Mouse (Mus musculus) G1E-ER4 (cell line): Measurements from ENCODE around the gene Rab11a. TPM values are rescaled to one million over a fixed set of nuclear protein-coding genes. Genes with fewer than 3 reads are reported as not detected.
A peak's percentile ranks its signal among the peaks of the same experiment; 100 is the strongest.

ENCODE experiments used
- GATA1 ChIP-seq: IDR thresholded peaks from one replicate; pipeline ENCODE4 v1.8.0; 2012; ENCODE audit warnings: low read length, inconsistent platforms
- polyA plus RNA-seq: library from polyadenylated mRNA; stranded (reverse); fragments of >175 nt; gene quantifications from 2 replicates; pipeline ENCODE4 v1.2.3, GENCODE M21; 2012

Rab11a gene
- polyA plus RNA-seq, 1 experiment: 151 TPM

DNA sequence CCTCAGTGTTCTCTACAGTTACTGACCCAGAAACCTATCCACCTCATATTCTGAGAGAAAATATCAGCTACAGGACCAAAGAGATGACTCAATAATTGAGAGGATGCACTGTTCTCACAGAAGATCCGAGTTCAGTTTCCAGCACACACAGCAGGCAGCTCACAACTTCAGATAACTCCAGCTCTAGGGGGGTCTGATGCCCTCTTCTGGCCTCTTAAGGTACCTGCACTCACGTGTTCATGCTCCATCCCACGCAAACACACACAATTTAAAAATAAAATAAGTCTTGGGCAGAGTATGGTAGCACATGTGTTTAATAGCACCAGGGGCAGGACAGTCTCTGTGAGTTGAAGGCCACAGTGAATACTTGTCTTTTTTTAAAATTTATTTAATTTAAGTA lies 28.6 kb upstream of the Rab11a start:
- no peak for TF ChIP-seq GATA1

DNA sequence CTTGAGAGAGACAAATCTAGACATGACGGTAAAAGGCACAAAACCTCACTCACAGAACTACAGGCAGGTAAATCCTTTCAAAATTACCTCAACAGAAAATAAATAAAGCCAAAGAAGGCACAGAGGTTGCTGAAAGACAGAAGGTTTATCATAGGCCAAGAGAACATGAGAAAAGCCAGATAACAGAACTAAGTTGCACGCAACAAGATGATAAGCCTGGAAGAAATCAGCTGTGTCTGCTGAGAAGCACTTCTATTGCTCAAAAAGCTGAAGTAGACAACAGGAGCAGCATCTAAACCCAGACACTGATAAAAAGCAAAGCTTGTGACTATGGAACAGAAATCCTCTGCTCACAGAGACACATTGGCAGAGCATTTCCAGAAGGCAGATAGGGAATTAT lies 27.3 kb upstream of the Rab11a start:
- TF ChIP-seq GATA1: peak; percentile 39

DNA sequence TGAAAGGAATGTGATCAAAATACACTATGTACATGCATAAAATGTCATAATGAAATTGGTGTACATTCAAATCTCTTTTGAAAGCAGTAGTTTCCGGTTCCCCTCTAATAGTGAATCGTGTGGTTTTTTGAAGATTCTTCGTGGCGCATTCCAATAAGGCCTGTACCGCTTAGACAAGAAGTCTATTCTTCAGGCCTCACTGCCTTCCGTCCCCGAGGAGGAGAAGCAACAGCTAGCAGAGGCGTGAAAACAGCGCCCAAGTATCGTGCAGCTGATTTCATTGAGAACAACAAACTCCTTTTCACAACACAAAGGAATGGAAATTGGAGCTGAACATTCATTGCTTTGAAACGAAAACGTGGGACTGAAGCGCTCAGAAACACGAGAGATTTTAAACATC lies 20.5 kb upstream of the Rab11a start:
- no peak for TF ChIP-seq GATA1

DNA sequence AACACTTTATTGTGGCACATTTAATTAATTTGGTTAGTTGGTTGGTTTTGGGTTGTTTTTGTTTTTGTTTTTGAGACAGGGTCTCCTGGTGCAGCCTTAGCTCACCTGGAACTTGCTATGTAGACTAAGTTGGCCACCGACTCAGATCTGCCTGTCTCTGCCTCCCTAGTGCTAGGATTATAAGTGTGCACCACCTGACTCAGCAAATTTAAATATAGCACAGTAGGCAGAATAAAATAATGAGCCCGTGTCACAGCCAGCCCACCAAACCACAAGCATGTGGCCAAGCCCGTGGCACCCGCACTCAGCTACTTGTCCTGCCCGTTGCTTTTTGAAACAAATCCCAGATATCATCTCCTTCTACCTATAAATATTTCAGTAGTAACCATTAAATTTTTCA lies 15.0 kb upstream of the Rab11a start:
- TF ChIP-seq GATA1: no peak

DNA sequence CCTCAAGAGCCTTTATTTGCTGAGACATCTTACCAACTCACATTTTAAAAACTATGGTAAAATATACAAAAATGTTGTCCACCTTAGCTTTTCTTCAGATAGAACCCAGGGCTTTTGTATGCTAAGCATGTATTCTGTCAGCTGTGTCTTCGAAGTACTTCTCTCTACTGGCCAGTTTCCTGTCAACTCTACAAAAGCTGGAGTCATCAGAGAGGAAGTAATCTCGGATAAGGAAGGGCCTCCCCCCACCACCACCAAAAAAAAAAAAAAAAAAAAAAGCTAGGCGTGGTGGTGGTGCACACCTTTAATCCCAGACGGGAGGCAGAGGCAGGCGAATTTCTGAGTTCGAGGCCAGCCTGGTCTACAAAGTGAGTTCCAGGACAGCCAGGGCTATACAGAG lies 11.8 kb upstream of the Rab11a start:
- TF ChIP-seq GATA1: no peak

DNA sequence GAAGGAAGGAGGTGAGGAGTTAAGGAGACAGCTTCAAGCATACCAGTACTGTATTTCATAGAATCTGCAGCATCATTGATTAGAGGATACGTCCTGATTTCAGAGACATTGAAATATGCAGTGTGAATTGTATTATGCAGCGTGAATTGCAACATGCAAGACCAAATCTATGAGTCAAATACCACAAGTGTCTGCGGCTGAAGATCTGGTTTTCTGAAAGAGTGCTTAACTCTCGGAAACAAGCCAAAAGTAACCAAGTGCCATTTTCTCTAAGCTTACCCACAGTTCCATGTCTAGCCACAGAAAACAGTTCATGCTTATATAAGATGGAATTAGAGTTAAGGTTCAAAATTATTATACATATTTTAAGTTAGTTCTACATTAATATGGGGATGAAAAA lies 10.2 kb upstream of the Rab11a start:
- TF ChIP-seq GATA1: no peak

DNA sequence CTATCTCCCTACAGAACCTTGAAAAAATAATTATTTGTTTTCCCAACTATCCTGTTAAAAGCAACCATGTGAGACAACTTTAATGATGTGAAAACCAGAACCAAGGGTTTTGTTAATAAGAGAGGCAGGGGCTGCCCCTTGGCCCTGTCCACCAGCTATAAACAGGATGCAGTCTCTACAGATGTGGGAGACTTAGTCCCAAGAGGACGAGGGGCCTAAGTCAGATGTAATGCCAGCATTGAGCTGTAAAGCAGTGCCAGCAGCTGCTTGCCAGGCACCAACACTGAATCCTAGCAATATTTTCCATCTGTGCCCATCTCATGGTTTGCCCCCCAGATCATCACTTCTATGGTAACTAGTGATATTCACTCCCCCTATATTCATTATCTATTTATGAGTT lies 4.9 kb upstream of the Rab11a start:
- TF ChIP-seq GATA1: no peak

DNA sequence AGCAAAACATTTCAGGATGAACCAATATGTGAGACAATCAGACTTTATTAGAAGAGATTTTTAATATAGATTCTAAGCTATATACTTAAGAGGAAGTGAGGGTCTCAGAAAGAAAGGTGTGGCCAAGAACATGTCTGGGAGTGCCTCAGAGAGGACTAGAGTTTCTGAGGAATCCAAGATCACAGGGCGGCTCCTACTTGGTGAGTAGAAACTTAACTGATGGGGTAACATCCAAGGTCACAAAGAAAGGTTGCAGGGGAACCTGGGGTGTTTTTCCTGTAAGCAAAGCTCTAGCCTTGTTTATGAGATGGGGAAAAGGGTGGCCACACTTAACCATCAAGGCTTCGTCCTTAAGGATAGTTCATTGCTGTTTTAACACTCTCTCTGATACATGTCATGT lies 1.4 kb upstream of the Rab11a start:
- no peak for TF ChIP-seq GATA1

DNA sequence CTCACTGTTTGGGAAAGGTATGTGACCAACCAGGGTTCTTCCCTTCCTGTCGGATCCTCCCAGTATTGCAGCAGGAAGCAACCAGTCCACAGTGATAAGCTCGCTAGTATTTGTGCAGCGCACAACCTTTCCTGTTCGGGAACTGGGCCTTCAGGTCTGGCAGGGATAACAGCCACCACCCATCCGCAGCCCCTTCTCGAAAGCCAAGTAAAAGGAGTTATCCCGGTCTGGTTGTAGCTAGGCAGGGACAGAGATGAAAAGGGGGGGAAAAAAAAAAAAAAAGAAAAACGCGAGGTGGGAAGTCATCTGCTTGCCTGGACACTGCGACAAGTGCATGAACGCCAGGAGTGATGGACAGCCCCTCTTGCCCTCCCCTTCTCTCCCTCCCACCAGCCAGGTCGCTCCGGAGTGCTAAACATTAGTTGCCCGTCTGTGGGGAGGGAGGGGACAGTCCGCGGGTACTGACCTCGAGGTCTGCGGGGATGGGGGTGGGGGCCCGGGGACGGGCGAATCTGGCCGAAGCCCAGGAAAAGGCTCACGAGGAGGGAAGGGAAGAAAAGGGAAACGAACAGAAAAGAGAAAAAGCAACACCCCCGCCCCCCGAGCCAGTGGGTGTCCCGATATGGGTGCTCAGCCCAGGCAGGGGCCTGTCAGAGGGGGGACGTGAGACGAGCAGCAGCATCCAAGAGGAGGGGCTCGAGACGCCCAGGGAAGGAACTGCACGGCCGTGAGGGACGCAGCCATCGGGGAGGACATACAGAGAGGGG lies 736 bp downstream of the Rab11a start:
- TF ChIP-seq GATA1: no peak

DNA sequence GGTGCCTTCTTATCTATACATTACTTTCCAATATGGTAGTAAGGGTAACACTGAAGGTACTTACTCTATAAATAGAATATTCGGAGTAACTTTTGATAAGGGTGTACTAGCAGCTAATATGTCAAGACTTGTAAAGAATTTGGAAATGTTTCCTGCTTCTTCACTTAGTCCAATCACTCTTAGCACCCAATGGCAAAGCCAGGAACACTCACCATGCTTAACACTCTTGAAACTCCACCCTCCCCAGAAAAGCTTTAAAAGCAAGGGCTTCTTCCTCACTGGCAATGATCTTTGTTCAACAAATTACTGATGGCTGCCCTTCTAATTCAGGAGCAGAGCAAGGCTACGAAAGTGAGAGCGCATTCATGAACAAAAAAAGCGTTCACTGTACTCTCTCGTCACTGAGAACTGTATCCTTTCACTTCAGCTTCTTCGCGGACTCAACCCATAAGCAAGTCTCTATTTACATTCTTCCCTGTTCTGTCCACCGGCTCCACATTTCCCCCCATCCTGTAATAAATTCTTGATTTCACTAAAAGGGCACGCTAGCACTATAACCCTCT lies 1.4 kb downstream of the Rab11a start:
- no peak for TF ChIP-seq GATA1

DNA sequence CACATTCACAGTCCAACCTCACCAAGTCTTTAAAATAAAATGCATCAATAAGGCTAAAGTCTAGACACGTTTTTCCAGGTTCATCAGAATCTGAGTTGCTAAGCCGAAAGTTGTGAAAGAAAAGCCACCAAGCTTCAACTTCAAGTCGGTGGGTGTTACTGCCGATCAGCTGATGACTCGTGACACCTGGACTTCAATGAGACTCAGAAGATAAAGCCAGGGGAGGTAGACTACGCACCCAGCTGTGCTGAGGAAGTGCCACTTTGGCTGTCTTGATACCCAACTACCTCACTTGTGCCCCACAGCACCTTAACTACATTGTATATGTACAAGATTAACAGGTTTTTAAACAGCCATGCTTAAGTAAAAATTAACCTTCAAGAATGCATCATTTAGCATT lies 3.4 kb downstream of the Rab11a start:
- no peak for TF ChIP-seq GATA1

DNA sequence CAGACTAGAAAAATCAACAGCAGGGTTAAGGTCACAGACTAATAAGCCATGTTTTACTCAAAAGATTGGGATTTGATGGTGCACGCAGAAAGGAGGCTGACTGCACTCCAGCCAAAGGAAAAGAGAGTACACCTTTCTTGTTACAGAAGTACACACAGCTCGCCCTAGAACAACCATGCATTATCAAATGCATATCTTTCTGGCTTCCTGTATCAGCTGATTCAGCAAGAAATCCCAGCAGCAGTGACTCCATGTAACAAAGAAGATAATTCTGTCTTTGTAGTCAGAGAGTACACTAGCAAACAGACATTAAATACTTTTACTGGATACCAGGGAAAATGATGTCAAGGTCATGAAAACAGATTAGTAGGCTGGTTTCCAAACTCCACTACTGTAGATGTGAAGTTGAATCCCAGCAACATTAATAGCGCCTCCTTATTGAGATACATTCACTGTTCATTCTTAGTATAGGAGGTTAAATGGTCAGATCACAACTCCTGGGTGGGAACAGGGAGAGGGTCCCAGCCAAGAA lies 6.5 kb downstream of the Rab11a start:
- no peak for TF ChIP-seq GATA1

DNA sequence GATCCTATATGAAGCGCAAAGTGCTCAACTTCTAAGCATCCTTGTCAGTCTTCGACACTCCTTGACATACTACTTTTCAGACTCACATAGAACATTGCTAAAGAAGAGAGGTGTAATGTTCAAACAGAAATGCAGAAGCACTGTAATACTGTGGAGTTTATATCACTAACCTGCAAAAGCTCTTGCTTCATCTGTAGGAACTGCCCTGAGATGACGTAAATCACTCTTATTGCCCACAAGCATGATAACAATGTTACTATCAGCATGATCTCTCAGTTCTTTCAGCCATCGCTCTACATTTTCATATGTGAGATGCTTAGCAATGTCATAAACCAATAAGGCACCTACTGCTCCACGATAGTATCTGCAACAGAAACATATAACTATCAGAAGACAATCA lies 11.1 kb downstream of the Rab11a start:
- no peak for TF ChIP-seq GATA1

DNA sequence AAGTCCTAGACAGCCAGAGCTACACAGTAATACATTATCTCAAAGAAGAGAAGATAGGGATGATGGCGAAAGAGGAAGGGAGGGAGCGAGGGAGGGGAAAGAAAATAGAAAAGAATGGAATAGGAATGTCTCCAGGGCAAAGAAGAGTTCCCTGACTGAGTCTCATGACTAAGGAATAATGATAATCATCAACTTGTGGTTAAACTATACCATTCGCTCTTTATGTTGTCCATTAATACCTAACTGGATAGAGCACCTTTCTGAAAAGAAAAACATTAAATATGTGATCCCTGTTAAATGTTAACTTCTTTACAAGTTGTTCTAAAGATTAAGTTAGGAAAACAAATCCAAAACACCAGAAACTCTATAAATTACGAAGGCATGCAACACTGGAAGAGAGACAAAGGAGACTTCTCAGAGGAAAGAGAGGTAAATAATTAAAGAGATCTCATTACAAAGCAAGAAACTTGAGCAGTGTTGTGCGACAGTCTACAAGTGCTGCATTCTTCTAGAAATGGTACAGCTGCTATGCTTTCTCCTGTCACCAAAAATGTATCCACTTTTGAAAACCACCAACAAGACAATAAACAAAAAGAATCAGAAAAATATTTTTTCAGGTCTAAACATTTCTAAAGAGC lies 17.9 kb downstream of the Rab11a start:
- TF ChIP-seq GATA1: no peak

DNA sequence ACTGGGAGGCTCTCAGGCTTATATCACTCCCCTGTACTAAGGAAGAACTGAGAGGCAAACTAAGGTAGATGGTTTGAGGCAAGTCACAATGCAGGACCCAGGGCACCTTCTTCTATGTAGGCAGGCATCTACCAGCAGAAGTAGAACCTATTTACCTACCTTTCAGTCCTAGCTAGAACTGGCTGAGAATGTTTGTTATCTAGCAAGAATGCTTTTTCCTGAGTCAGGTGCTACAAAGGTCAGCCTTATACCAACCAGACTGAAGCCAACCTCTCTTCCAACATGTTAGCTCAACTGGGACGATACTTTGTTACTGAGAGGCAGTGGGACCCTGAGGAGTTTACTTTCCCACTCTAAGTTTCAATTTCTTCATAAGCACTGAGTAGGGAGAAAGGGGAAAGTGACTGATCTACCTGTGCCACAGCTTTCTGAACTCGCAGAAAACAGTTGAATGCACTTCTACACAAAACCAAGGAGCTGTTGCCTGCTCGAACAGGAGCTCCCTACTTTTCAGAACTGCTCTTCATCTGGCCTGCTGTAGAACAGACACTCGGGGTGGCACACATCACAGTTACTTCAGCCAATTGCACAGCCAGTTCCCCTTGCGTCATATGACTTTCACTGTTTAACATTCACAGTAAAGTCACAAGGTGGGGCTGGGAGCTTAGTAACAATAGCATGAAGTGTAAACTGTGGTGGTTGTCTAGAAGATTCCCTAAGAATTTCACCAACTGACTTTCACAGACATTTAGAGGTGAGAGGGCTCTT lies 33.3 kb downstream of the Rab11a start:
- no peak for TF ChIP-seq GATA1

DNA sequence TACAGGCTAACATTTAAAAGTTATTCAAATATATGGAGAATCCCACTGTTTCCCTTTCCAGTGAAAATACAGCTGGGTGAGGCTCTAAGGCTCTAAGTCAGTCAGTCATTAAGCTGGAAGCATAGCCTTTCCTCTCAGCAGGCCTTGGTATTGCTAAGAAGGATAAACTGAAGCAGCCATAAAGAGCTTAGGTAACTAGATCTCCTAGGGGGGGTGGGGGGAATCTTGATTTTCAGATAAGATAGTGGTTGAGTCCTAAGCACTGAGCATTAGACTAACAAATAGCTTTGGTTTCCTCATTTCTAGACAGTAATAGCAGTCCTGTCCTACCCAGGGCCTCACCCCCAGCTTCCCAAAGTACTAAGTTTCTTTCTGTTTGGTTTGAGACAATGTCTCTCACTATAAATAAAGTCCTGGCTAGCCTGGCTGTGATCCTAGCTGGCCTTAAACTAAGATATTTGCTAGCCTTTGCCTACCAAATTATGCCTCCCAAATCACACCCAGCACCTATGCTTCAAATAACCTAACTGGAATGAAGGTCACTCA lies 34.1 kb downstream of the Rab11a start:
- TF ChIP-seq GATA1: no peak
